Mouse (Mus musculus) intestine, postnatal 0 days (tissue): ENCODE results near the gene Dao. TPM values are rescaled to one million over a fixed set of nuclear protein-coding genes. Genes with fewer than 3 reads are reported as not detected.

Experiments used
- ATAC-seq: fragments of 200-750 bp; cut with Nextera tagmentation; 2 replicates; pipeline ENCODE4 v1.8.0; 2017; ENCODE audit warnings: mild to moderate bottlenecking, moderate TSS enrichment, moderate library complexity
- H3K27ac ChIP-seq: fragments of 300-500 bp; sonication (generic); 2 replicates; pipeline ENCODE4 v1.5.1; 2014; ENCODE audit warnings: mild to moderate bottlenecking, low read depth, low read length, moderate library complexity
- H3K27me3 ChIP-seq: fragments of 300-500 bp; sonication (generic); replicated peaks from 2 replicates; pipeline ENCODE4 v1.6.1; 2014; ENCODE audit warnings: low read length, mixed read lengths; ENCODE audit not compliant: control insufficient read depth, insufficient read depth
- H3K36me3 ChIP-seq: fragments of 300-500 bp; sonication (generic); 2 replicates; pipeline ENCODE4 v1.6.1; 2014; ENCODE audit warnings: mild to moderate bottlenecking, moderate library complexity; ENCODE audit not compliant: control insufficient read depth, insufficient read depth
- H3K4me1 ChIP-seq: fragments of 300-500 bp; sonication (generic); replicated peaks from 2 replicates; pipeline ENCODE4 v1.6.1; 2014; ENCODE audit warnings: antibody characterized with exemption, low read length, mixed read lengths; ENCODE audit not compliant: control insufficient read depth, insufficient read depth
- H3K4me2 ChIP-seq: fragments of 300-500 bp; sonication (generic); replicated peaks from 2 replicates; pipeline ENCODE4 v1.6.1; 2014; ENCODE audit warnings: low read depth, mild to moderate bottlenecking, moderate library complexity
- H3K4me3 ChIP-seq: fragments of 300-500 bp; sonication (generic); 2 replicates; pipeline ENCODE4 v1.5.1; 2014; ENCODE audit warnings: low read depth, low read length
- H3K9ac ChIP-seq: fragments of 300-500 bp; sonication (generic); 2 replicates; pipeline ENCODE4 v1.6.1; 2014; ENCODE audit warnings: mild to moderate bottlenecking, low read depth, low read length
- H3K9me3 ChIP-seq: fragments of 300-500 bp; sonication (generic); 2 replicates; pipeline ENCODE4 v1.6.1; 2016; ENCODE audit warnings: mixed run types; ENCODE audit not compliant: control insufficient read depth
- CTCF ChIP-seq: sonication (generic); IDR thresholded peaks from 2 replicates; pipeline ENCODE4 v1.5.1; 2016; ENCODE audit warnings: low read depth, mild to moderate bottlenecking, control low read depth, antibody characterized with exemption, moderate library complexity
- WGBS: fragments of 180-500 bp; shearing (Covaris S2); extraction: QIAGEN DNeasy Blood & Tissue Kit; methylation state at CpG from one replicate; pipeline ENCODE4 v1.1.7; 2014; 5-methylcytosine and 5-hydroxymethylcytosine counted together
- polyA plus RNA-seq: library from polyadenylated mRNA; unstranded; fragments of >200 nt; fragmentation: Nextera tagmentation; extraction: Ambion mirVana; gene quantifications from 2 replicates; pipeline ENCODE4 v1.2.1, GENCODE M21; 2015

The Dao gene
- polyA plus RNA-seq, 1 experiment from 2014 or later = 18.2 TPM

GRCm38 (mm10) chr5:113980511-113980910 is 23.0 kb upstream of the Dao start:
- no peak for ATAC-seq
- H3K4me1 ChIP-seq = peaks cover 9% of the 10 kb centered on the region
- H3K4me3 ChIP-seq = no peak overlapping the region
- TF ChIP-seq CTCF = no peak
- H3K9ac ChIP-seq = no peak overlapping the region
- 46% methylated on average over 1 of the region's 1 CpGs for WGBS
- H3K36me3 ChIP-seq = peaks cover 10% of the 10 kb centered on the region; the same call in 1 of the 2 replicates
- H3K4me2 ChIP-seq = no peak overlapping the region
- no peak overlapping the region for H3K27ac ChIP-seq
- H3K9me3 ChIP-seq = no peaks in the 10 kb centered on the region
- no peaks in the 10 kb centered on the region for H3K27me3 ChIP-seq

GRCm38 (mm10) chr5:113981171-113981570 is 22.3 kb upstream of the Dao start:
- no peaks in the 10 kb centered on the region for H3K27me3 ChIP-seq
- WGBS = 64% methylated on average over 6 of the region's 6 CpGs
- peaks cover 10% of the 10 kb centered on the region; the same call in 1 of the 2 replicates for H3K36me3 ChIP-seq
- H3K9ac ChIP-seq = no peak overlapping the region
- TF ChIP-seq CTCF = 0 out of 2 replicates have a peak, but pooled peaks have one; percentile 4
- 0 out of 2 replicates have a peak, but pooled peaks cover 7% of the 10 kb centered on the region for H3K4me1 ChIP-seq
- no peaks in the 10 kb centered on the region for H3K9me3 ChIP-seq
- 0 out of 2 replicates have a peak, but pooled peaks have one; percentile 34 for ATAC-seq
- no peak overlapping the region for H3K4me2 ChIP-seq
- no peak overlapping the region for H3K27ac ChIP-seq
- H3K4me3 ChIP-seq = no peak overlapping the region

GRCm38 (mm10) chr5:113981843-113982242 is 21.7 kb upstream of the Dao start:
- Histone ChIP-seq H3K27me3 (no peaks in the 10 kb centered on the region), H3K4me3 (no peak overlapping the region), H3K36me3 (peaks cover 10% of the 10 kb centered on the region; the same call in 1 of the 2 replicates), H3K4me2 (no peak overlapping the region), H3K9me3 (no peaks in the 10 kb centered on the region), H3K4me1 (peaks cover 12% of the 10 kb centered on the region), H3K9ac (no peak overlapping the region), H3K27ac (no peak overlapping the region)
- WGBS = 84% methylated on average over 8 of the region's 8 CpGs
- no peak for ATAC-seq
- TF ChIP-seq CTCF = no peak

DNA sequence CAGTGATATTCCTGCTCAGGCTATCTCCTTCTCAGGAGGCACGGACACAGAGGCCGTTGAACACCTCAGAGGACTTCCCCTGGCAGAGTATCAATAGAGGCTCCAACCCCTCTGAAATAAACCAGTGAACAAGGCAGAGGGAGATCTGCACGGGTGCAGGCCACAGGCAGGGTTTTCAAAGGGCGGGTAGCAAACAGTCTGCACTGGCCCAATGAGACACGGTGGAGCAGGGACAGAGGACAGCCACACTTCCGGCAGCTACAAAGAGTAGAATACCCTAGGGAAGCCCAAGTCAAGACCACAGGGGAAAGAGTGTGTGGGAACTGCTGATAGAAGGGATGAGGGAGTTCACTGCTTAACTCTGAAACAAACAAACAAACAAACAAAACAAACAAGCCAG is 20.0 kb upstream of the Dao start:
- ATAC-seq = no peak
- Histone ChIP-seq H3K4me3 (no peak overlapping the region), H3K27ac (no peak overlapping the region), H3K9ac (no peak overlapping the region), H3K9me3 (no peaks in the 10 kb centered on the region), H3K4me2 (no peak overlapping the region), H3K36me3 (peaks cover 10% of the 10 kb centered on the region; the same call in 1 of the 2 replicates), H3K4me1 (peaks cover 13% of the 10 kb centered on the region), H3K27me3 (no peaks in the 10 kb centered on the region)
- WGBS = 65% methylated on average over 6 of the region's 6 CpGs
- no peak for TF ChIP-seq CTCF

DNA sequence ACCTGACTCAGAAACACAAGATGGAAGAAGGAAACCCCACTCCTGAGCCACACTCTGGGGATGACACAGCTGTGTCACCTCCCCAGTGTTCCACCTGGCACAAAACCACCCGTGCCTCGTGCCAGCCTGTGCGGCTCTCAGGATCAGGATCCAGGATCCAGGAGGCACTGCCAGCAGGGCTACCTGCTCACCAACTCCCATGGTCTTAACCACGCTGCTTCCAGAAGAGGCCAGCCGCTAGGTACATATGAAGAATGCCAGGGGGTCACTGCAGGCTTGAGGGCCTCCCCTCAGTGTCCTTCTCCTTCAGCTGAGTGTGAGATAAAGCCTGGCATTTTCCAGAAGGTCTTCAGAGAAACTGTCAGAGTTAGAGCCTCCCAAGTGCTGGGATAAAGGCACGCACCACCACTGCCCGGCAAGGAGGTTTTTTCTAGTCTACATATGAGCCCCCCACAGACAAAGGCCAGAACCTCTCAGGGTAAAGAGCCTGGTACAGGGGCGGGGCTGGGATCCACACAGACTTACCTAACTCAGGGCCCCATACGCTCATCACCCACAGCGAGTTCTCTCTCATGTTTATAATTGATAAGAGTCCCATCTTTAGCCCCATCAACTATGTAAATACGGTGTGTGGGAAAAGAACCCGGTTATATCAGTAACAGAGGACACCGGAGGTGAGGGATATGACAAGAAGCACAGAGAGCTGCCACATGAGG is 19.3 kb upstream of the Dao start:
- Histone ChIP-seq H3K9ac (no peak overlapping the region), H3K9me3 (no peaks in the 10 kb centered on the region), H3K27ac (no peak overlapping the region), H3K4me2 (no peak overlapping the region), H3K4me3 (no peak overlapping the region), H3K27me3 (no peaks in the 10 kb centered on the region), H3K4me1 (peaks cover 13% of the 10 kb centered on the region), H3K36me3 (peaks cover 12% of the 10 kb centered on the region; the same call in 1 of the 2 replicates)
- TF ChIP-seq CTCF = no peak
- ATAC-seq = no peak
- 72% methylated on average over 13 of the region's 13 CpGs for WGBS

GRCm38 (mm10) chr5:113985737-113986136 is 17.8 kb upstream of the Dao start:
- peaks cover 14% of the 10 kb centered on the region; the same call in 1 of the 2 replicates for H3K36me3 ChIP-seq
- no peak overlapping the region for H3K4me3 ChIP-seq
- H3K9ac ChIP-seq = no peak overlapping the region
- no peaks in the 10 kb centered on the region for H3K27me3 ChIP-seq
- TF ChIP-seq CTCF = no peak
- H3K27ac ChIP-seq = peak overlapping the region; percentile 15; the same call in 1 of the 2 replicates
- no peaks in the 10 kb centered on the region for H3K9me3 ChIP-seq
- H3K4me1 ChIP-seq = peaks cover 13% of the 10 kb centered on the region
- no peak for ATAC-seq
- no peak overlapping the region for H3K4me2 ChIP-seq
- WGBS = 41% methylated on average over 2 of the region's 2 CpGs
